Mouse (Mus musculus) myocyte (in vitro differentiated cells): Measurements from ENCODE around the gene Chd1.
"Not testable (repeated sequence)": the region's sequence is repeated elsewhere in the genome, so short reads cannot be mapped to it uniquely, and the experiment has no call there.

Experiments
- MYOD1 ChIP-seq, 3 experiments: IDR thresholded peaks; one replicate each; pipeline ENCODE4 v1.6.1; 2011; ENCODE audit warnings: control low read depth in 2 of 3, low read depth in 2 of 3, mild to moderate bottlenecking in 2 of 3, moderate library complexity in 1 of 3; ENCODE audit not compliant: insufficient read length in 2 of 3, control insufficient read depth in 1 of 3
- POLR2A ChIP-seq: IDR thresholded peaks from one replicate; pipeline ENCODE4 v1.6.1; 2011; ENCODE audit warnings: low read depth, mild to moderate bottlenecking, control low read depth, moderate library complexity; ENCODE audit not compliant: insufficient read length
- USF1 ChIP-seq: IDR thresholded peaks from one replicate; pipeline ENCODE4 v1.6.1; 2011; ENCODE audit warnings: low read depth, mild to moderate bottlenecking, control low read depth, moderate library complexity

DNA sequence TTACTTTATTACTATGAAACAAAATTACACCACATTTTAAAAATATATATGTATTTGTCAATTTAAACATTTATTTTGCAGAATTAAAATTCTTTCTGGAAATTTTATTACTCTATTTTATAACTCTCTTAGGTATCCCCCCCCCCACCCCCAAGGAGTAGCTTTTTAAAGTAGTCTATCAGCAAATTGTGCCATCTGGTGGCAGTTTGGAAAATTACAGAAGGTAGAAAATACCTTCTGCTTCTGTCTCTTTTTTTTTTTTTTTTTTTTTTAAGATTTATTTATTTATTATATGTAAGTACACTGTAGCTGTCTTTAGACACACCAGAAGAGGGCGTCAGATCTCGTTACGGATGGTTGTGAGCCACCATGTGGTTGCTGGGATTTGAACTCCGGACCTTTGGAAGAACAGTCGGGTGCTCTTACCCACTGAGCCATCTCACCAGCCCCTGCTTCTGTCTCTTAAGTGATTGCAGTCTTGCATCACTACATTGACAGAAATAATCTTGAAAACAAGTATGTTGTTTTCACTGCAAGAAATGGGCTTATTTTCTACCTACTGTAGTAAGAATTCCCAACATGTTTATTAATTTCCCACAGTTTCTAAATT, 19.2 kb downstream of the Chd1 start:
- TF ChIP-seq POLR2A; USF1; MYOD1 (IDR thresholded peaks at IDR 0.05; ENCODE audit: control insufficient read depth in 1 of 3, insufficient read length in 2 of 3, low read depth in 2 of 3): not testable (repeated sequence)
